Mouse (Mus musculus): ENCODE results near the gene Olfr1250. TPM values are rescaled to one million over a fixed set of nuclear protein-coding genes. Genes with fewer than 3 reads are reported as not detected.
"Not testable (repeated sequence)": the region's sequence is repeated elsewhere in the genome, so short reads cannot be mapped to it uniquely, and the experiment has no call there.

The Olfr1250 gene
- total RNA-seq (2021), result not detected
- long read RNA-seq, experiment 1, result 0 reads
- long read RNA-seq, experiment 2, result 0 reads

DNA sequence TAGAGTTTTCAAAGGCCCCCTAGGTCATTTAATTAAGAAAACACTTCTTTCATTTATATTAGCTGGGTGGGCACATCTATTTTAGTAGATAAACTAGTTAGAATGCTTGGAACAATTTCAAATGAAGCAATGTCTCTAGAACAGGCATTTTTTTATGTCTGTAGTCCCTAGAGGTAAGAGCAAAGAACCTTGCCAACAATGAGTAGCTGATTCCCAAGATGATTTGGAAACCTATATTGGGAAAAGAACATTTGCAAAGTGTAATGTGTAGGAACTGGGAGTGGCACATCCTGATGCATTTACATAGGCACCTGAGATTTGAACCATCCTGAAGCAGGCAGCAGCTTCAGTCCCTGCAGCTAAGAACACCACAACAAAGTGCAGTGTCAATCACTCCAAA, at the start of gene Olfr1250:
Gene Olfr1250, minus strand, starts transcription at position 101 of the 400 bp plus-strand sequence.
- no peak for DNase-seq (ENCODE audit: low spot score in 2 of 2)

DNA sequence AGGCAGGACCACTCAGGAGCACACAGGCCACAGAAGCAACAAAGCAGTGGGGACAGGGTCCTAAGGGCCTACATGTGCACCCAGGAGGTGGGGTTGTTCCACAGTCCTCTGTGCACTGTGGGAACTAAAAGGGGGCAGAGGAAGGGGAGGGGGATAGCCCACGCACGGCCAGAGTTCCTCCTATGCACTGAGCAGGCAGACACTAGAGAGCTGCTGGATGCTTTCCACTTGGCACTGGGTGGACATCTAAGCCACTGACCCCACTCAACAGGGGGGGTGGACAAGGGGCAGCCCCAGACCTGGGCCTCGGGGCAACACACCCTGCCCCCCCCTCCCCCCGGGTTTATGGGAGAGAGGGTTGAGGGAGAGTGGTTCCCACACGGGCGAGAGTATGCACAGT, 30.7 kb upstream of the Olfr1250 start:
- DNase-seq (ENCODE audit: low spot score in 2 of 2), result no peak

DNA sequence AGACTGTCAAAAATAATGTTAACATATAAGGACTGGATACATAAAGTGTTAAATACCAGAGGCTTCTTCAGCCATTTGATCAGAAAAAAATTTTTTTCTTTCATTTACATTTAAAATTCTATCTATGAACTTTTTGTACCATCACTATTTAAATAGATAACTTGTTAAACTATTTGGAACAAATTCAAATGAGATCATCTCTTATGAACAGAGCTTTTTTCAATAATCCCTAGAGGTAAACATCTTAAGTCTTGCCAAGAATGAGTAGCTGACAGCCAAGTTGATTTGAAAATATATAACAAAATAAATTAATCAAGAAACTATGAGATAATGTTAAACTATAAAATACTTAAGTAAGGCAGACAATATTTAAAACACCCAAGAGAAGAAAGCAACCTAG, 10.6 kb upstream of the Olfr1250 start, which contains the start of gene Olfr1251:
Gene Olfr1251, minus strand, starts transcription at position 101 of the 400 bp plus-strand sequence.
- no peak for DNase-seq (ENCODE audit: low spot score in 2 of 2)

DNA sequence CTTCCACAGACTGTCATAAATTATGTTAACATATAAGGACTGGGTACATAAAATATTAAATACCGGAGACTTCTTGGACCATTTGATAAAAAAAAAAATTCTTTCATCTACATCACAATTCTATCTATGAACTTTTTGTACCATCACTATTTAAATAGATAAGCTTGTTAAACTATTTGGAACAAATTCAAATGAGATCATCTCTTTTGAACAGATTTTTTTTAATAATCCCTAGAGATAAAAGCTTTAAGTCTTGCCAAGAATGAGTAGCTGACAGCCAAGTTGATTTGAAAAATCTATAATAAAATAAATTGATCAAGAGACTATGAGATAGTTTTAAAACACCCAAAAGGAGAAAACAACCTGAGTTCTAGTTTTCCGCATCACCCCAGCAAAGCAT, 26.4 kb downstream of the Olfr1250 start, which contains the start of gene Olfr1249:
Gene Olfr1249, minus strand, starts transcription at position 101 of the 400 bp plus-strand sequence.
- no peak for DNase-seq (ENCODE audit: low spot score in 2 of 2)

DNA sequence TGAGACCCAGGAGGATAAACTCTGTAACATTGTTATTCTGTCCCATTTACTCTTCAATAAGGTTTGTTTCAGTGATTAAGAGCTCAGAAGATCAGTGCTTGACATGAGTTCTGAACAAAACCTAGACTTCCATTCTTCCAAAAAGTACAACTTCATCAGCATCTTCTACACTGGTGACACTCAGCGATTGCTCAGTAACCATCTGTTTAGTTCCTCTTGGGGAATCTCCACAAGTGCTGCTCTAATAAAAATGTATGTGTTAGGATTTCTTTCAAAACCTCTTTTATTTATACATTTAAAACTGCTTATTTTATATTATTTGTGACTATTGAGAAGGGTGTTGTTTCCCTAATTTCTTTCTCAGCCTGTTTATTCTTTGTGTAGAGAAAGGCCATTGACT, 43.1 kb downstream of the Olfr1250 start, which contains the start of gene Olfr1248:
Gene Olfr1248, minus strand, starts transcription at position 101 of the 400 bp plus-strand sequence.
- not testable (repeated sequence) for DNase-seq (ENCODE audit: low spot score in 2 of 2)

- no peak for DNase-seq (ENCODE audit: low spot score in 2 of 2)
Measured at GRCm38 (mm10) chr2:89614030-89614429, 47.2 kb downstream of the Olfr1250 start, which contains the start of gene Olfr1247. Gene Olfr1247 (minus strand): TSS chr2:89614130.

Other genes starting within 250 kb of the Olfr1250 start
- not detected for gene Olfr1239, start 241.1 kb downstream of the Olfr1250 start, total RNA-seq (2021)
- not detected for gene Olfr1240, start 218.5 kb downstream of the Olfr1250 start, total RNA-seq (2021)
- not detected for gene Olfr1241, start 174.3 kb downstream of the Olfr1250 start, total RNA-seq (2021)
- gene Olfr1242, start 163.1 kb downstream of the Olfr1250 start, total RNA-seq (2021), result not detected
- not detected for gene Olfr1243, start 130.0 kb downstream of the Olfr1250 start, total RNA-seq (2021)
- gene Olfr1245, start 83.0 kb downstream of the Olfr1250 start, total RNA-seq (2021), result not detected
- not detected for gene Olfr1246, start 68.3 kb downstream of the Olfr1250 start, total RNA-seq (2021)
- gene Olfr1247, start 47.3 kb downstream of the Olfr1250 start, total RNA-seq (2021), result under 1 TPM in 1 of 2 experiments, not detected in 1; 0.05 TPM
- gene Olfr1248, start 43.2 kb downstream of the Olfr1250 start, total RNA-seq (2021), result not detected
- gene Olfr1249, start 26.5 kb downstream of the Olfr1250 start, total RNA-seq (2021), result not detected
- not detected for gene Olfr1251, start 10.5 kb upstream of the Olfr1250 start, total RNA-seq (2021)
- not detected for gene Olfr1252, start 63.5 kb upstream of the Olfr1250 start, total RNA-seq (2021)
- not detected for gene Olfr1253, start 95.6 kb upstream of the Olfr1250 start, total RNA-seq (2021)
- gene Olfr1254, start 132.2 kb upstream of the Olfr1250 start, total RNA-seq (2021), result not detected
- gene Olfr1255, start 150.6 kb upstream of the Olfr1250 start, total RNA-seq (2021), result not detected
- gene Olfr1256, start 180.1 kb upstream of the Olfr1250 start, total RNA-seq (2021), result not detected
- gene Olfr48, start 186.7 kb upstream of the Olfr1250 start, total RNA-seq (2021), result not detected
- not detected for gene Olfr1257, start 217.0 kb upstream of the Olfr1250 start, total RNA-seq (2021)

Measured in left cerebral cortex, adult 18-20 months (tissue).